Mouse (Mus musculus) ES-Bruce4 (cell line): Measurements from ENCODE around the gene Opa3.

ENCODE experiments used
- CTCF ChIP-seq: IDR thresholded peaks from one replicate; pipeline ENCODE4 v1.8.1; 2011; ENCODE audit warnings: low read depth, low read length
- EP300 ChIP-seq: IDR thresholded peaks from 2 replicates; pipeline ENCODE4 v1.6.1; 2011; ENCODE audit warnings: low read depth, low read length; ENCODE audit not compliant: insufficient read depth
- POLR2A ChIP-seq: IDR thresholded peaks from one replicate; pipeline ENCODE4 v1.8.1; 2011; ENCODE audit warnings: low read length; ENCODE audit not compliant: insufficient read depth

DNA sequence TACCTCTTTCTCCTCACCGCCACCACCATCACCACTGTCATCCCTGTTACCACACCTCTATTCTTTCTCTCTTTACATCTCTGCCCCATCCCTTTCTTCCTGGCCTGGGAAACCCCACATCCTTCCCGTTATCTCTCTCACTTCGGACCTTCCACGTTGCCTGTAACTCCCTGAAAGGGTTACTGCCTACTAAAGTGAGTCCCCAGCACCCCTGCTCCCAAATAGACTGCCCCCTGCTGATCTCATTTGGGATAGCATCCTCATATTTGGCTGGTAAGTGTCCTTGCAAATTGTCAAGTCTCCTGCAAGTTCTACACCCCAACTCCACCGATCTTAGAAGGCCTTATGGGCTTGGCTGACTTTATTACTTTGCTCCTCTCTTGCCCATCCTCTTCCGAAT, 31.5 kb upstream of the Opa3 start:
- TF ChIP-seq CTCF (peak; percentile 42), EP300 (no peak), POLR2A (no peak)
